Mouse (Mus musculus): ENCODE data around the gene Hesx1.

The Hesx1 gene

DNA sequence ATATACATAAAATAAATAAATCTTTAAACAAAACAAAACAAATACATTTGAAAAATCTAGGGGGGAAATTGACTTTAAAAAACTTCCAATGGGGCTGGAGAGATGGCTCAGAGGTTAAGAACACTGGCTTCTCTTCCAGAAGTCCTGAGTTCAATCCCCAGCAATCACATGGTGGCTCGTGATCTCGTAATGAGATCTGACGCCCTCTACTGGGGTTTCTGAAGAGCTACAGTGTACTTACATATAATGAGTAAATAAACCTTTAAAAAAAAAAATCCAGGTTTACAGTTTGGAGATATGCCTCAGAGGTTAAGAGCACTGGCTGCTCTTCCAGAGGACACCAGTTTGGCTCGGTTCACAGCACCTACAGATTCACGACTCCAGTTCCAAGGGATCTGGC lies 17.3 kb downstream of the Hesx1 start:
- DNase-seq (ENCODE audit: extremely low spot score, low spot score): no peak

DNA sequence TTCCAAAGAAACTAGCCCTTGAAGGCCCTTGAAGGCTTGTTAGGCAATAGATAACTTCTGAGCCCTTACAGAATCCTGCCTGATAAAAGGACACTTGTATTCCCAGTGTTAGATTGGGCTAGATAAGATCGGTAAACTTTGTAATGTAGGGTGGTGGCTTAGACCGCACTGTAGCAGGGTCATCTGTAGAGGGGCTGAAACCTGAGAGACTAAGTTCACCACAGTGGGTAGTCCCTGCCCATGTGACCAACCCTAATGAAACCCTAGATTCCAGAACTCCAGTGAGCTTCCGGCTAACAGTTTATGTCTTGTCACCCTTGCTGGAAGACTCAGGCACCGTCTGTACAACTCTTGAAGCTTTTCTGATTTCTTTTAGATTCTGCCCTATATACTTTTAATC lies 19.4 kb downstream of the Hesx1 start:
- DNase-seq (ENCODE audit: extremely low spot score, low spot score): no peak

DNA sequence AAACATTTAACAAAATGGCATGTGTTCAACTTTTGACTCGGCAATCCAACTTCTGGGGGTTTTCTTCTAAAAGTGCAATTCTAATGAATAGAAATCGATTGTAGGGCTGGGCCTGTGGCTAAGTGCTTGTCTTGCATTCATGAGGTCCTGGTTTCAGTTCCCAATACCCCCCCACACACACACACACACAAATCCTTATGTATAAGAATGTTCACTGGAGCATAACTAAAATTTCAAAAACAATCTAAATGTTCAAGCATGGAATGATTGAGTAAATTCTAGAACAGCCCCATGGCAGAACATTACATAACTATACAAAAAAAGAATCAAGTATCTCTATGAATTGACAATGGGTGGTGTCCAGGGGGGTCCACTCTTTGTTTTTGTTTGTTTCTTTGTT lies 23.7 kb downstream of the Hesx1 start:
- DNase-seq (ENCODE audit: extremely low spot score, low spot score): no peak

DNA sequence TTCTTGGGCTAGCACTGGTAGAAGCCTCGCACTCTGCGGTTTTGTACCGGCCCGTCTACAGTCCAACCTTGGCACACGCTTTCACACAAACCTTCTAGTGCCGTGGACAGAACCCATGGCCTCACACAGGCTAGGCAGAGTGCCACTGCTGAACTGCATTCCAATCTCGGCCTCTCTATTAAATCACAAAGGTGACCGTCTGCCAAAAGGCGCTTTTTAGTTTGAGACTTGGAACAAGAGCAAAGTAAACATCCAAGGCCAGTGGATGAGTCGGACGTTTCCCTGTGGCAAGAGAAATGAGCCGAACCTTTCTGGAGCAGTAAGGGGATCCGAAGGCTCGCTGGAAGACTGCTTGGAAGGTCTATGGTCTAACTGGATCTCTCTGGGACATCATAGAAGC lies 25.6 kb downstream of the Hesx1 start:
- no peak for DNase-seq (ENCODE audit: extremely low spot score, low spot score)

DNA sequence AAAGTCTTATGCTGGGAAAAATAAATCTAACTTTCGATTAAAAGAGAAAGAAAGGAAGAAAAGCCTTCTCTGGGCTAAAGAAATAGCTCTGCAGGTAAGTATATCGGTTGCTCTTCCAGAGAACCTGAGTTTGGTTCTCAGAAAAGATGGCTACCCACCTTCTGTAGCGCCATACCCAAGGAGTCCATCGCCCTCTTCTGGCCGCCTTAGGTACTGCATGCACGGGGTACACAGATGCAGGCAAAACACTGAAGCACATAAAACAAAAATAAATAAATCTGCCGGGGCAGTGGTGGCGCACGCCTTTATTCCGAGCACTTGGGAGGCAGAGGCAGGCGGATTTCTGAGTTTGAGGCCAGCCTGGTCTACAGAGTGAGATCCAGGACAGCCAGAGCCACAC lies 28.7 kb downstream of the Hesx1 start:
- DNase-seq (ENCODE audit: extremely low spot score, low spot score): peak; percentile 76

DNA sequence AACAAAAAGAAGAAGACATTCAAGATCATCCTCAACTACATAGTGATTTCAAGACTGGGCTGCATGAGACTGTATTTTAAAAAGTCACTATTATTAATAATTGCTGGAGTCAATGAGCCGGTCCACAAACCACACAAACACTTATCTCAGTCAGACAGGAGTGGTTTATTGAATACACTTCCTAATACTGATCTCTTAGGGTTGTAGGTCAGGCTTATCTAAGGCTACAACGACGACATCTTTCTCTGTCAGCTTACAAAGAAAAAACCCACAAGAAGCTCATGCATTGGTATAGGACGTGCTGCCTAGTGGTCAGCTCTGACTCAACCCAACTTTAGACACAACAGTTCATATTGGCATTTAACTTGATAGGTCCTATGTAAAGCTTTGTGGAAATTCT lies 30.4 kb downstream of the Hesx1 start:
- no peak for DNase-seq (ENCODE audit: extremely low spot score, low spot score)

DNA sequence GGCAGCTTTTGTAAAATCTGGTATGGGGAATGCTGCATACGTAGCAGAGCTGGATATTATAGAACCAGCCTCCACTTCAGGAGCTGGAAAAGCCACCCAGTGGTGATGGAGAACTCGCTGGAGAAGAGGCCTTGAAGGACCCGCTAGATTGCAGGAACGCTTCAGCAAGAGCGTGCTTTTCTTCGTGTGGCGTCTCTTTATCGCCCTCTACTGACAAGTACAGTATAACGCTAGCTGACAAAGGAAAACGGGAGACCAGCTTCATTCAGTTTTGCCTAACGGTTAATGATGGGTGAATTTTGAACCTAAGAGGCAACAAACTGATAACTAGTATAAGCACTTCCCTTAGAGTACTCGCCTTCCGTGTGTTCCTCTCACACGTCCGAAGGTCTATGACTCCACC lies 35.6 kb downstream of the Hesx1 start:
- DNase-seq (ENCODE audit: extremely low spot score, low spot score): peak; percentile 63

DNA sequence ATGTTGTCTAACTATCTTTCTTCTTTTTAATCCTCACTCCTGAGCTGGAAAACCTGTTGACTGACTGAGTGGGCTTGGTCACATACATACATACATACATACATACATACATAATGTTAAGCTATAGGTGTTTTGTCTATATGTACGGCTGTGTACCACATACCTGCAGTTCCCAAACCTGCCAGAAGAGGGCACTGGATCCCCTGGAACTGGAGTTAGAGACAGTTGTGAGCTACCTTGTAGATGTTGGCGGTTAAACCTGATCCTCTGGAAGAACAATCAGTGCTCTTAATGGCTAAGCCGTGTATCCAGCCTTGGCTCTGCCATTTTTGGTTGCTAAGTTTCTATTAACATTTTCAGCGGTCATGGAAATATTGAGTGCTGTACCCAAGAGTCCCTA lies 36.9 kb downstream of the Hesx1 start:
- DNase-seq (ENCODE audit: extremely low spot score, low spot score): peak; percentile 86

DNA sequence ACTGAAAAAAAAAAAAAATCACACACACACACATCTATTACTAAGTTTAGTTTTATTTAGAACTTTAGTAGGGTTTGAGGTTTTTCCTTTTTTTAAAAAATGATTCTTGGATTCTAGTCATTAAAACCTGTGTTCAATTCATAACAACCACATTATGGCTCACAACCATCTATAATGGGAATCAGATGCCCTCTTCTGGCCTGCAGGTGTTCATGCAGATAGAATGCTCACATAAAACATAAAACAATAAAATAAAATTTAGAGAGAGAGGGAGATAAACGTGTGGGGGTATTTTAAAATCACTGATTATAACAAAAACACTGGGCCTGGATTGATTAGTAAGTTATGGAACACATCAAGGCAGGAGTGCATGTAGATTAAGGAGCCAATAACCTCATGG lies 43.3 kb downstream of the Hesx1 start:
- DNase-seq (ENCODE audit: extremely low spot score, low spot score): no peak

DNA sequence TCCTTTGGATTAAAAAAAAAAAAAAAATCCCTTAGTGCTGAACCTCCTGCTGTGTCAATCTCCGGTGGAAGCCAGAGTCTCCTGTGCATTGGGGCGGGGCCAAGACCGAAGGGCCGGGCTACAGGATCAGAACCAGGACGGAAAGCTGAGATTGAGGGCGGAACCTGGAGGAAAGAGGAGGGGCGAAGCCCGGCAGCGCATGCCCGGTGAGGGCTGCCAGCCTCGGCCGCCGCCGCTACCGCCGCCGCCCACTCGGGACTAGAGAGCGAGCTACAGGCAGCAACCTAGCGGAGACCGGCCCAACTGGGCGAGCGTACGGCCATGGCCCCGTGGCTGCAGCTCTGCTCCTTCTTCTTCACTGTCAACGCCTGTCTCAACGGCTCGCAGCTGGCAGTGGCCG lies 44.6 kb downstream of the Hesx1 start, which contains the start of gene Il17rd:
Il17rd (plus strand) TSS at position 159 of the 400 bp plus-strand sequence.
- peak; percentile 89 for DNase-seq (ENCODE audit: extremely low spot score, low spot score)

DNA sequence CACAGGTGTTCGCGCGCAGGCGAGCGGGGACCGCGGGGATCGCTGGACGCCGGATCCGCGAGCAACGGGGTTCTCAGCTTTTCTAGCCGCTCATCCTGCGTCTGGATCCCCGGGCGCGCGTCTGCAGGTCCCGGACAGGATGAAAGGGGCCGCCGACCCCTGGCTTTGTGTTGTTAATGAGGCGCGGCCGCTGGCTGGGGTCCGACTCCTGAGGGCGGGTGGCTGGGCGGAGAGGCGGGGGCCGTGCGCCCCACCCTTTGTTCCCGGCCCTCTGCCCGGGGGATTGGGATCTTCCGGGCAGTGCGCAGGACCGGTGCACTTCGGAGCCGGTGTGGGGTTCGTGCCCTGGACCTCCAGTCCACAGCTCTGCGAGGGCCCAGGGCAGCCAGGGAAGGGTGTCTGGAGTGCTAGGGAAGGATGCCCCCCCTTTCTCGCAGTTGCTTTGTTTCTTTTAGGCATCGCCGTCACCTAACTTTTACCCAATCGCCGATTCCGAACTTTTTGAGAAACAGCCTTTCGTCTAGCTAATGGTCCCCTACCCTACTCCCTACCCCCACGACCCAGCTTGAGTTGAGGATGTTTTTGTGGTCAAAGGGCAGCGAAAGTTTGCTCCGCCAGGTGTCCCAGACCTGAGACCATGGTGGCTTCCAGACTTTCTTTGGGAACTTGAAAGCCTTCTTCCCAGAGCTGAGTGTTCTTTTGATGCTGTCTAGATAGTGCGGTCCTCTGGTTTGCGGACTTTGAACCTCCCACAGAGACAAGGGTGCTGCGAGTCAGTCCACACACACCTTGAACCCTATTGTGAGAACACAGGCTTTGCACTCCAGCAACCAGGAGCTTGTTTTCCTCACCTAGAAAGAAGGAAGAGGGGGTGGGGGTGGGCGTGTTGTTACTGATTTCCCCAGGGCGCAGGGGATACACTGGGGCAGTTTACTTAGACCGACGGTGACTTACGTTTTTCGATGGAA lies 45.3 kb downstream of the Hesx1 start:
- peak; percentile 79 for DNase-seq (ENCODE audit: extremely low spot score, low spot score)

DNA sequence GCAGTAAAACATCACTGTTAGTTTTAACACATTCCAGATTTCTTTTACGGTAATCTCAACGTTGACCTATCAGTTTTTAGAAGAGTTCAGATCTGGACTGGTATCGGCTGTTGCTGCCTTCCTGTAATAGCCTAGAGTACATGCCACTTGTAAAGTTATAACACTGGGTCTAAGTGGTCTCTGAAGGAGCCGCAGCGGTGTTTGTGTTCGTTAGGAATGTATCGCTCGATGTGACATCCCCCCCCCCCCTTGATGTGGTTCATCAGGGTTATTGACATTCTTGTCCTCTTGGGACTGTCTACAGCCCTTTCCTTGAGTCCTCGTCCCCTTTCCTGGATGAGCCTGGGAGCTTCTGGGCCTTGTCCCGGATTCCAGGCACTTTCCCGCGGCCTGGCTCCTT lies 46.2 kb downstream of the Hesx1 start:
- no peak for DNase-seq (ENCODE audit: extremely low spot score, low spot score)

DNA sequence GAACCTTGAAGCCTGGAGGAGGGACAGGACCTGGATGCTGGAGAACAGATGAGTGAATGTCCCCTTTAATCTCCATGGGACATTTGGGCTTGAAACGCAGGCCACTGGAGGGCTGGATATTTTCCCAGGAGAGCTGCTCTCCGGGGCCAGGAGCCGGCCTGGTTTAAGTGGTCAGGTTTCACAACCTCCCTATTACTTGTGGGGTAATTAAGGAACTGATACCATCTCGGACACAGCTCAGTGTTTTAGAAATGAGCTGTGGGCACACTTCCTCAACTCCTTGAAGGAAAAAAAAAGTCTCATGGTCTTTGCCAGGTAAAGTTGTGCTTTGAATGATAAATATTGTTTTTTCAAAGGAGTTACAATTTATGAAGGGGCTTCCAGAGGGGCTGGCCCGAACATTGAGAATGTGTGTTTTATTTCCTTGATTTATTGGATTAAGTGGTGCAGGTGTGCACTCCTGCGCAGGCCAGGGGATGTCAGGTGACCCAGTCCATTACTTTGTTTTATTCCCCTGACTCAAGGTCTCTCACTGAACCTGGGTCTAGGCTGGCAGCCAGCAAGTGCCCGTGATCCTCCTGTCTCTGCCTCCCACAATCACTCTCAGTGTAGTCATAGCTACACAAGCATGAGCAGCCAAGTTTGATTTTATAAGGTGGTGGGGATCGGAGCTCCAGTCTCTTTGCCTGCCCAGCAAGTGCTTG lies 48.2 kb downstream of the Hesx1 start:
- DNase-seq (ENCODE audit: extremely low spot score, low spot score): no peak

DNA sequence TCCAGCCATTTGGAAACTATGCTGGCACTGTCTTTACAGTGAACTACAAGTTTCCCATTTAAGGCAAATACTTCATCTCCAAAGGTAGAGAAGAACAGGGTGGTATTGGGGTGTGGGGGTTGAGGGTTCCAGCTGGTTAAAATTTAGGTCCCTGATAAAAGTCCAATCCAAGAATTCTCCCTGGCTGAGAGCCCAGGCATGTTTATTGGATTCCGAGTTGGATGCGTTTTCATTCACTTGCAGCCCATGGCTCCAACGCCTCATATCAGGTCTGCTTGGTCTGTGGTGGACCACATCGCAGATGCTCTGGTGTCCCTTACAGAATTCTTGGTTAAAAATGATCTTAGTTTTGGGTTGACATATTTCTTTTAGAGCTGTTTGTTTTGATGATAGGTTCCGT lies 49.2 kb downstream of the Hesx1 start:
- DNase-seq (ENCODE audit: extremely low spot score, low spot score): no peak

DNA sequence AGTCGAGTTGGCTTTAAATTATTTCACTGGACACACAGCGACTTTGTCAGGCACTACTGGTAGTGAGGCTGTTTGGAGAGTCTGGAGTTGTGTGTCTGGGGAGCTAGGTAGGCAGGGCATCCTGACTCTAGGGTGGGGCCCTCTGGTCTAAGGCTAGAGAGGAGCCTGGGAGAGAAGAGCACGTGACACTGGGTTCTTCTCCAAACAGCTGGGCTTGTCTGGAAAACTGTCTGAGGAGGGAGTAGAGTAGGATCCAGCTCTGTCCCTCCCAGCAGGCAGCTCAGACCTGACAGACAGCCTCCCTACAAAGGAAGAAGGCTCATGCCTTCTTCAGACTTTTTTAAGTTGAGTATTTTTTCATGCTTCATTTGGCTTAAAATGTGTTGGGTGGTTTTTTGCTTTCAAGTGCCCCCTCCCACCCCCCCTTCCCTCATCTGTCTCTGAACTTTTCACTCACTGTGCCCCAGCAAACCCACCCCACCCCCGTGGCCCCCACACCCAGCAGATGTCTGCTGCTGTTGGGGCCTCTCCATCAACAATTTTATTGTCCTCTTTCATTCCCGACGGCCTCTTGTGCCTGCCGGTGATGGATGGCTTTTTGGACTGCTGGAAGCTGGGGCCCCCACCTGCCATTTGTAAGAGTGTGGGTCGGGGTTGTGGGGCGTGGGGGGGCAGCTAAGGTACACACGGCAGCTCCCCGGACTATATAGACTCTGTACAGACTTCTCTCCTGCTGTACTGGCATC lies 50.2 kb downstream of the Hesx1 start:
- no peak for DNase-seq (ENCODE audit: extremely low spot score, low spot score)

DNA sequence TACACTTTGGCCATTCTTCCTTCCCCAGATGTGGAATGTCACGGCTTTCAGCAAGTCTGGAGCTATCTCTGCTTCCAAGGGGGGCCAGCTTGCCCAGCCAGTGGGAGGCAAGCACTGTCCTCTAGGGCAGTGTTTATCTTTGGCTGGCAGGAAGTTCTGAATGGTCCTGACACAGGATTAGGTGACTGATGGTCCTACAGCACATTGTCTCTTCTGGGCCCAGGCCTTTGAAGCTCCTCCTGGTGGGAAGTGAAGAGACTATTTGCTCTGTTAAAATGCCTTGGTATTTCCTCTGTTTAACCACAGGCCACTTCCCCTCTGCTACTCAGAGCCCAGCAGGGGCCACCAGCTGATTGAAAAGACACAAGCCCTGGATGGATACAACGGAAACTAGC lies 50.7 kb downstream of the Hesx1 start:
- peak; percentile 75 for DNase-seq (ENCODE audit: extremely low spot score, low spot score)

DNA sequence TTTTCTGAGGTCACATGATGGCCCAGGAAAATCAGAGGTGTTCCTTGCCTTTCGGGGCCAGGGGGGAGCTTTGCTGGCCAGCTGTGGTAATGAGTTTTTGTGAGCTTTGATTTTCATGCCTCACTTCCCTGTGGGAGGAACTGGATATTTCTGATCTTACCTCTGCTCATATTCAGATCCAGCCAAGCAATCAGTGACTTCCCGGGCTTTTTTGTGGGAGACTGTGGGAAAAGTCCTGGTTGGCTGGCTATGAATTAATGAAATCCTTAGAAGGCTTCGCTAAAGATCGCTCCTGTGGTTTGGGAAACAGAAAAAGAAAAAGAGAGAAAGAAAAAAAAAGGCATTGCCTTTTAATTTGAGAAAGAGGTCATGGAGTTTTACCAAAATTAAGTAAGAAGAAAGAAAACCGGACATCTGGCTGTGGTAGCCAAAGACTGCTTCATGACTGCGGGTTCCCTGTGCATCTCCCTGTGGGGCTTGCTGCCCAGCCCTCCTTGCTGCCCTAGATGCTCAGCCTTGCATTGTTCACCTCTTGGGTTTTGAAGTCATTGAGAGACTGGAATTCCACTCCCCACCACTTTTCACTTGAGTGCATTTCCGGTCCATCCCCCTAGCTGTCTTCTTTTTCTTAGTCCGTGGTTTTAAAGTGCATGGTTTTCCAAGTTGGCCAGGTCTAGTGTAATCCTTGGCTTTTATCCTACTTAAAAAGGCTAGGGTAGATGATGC lies 54.2 kb downstream of the Hesx1 start:
- DNase-seq (ENCODE audit: extremely low spot score, low spot score): no peak

DNA sequence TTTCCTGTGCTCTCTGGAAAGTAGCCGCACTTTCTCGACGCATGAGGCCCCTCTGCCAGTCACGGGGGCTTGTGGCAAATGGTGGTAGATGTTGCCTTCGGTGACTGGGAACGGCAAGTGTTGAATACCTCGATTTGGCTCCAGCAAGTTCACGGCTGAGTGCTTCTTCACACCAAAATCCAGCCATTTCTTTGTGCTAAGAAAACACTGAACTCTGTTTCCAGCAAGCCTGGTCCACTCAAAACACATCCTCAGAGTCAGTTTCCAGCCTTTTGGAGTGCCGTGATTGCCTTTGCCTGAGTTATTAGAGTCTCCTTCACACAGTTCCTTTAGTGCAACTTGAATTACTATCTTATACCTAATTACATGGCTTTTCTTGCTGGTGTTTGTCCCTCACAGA lies 55.8 kb downstream of the Hesx1 start:
- peak; percentile 53 for DNase-seq (ENCODE audit: extremely low spot score, low spot score)

DNA sequence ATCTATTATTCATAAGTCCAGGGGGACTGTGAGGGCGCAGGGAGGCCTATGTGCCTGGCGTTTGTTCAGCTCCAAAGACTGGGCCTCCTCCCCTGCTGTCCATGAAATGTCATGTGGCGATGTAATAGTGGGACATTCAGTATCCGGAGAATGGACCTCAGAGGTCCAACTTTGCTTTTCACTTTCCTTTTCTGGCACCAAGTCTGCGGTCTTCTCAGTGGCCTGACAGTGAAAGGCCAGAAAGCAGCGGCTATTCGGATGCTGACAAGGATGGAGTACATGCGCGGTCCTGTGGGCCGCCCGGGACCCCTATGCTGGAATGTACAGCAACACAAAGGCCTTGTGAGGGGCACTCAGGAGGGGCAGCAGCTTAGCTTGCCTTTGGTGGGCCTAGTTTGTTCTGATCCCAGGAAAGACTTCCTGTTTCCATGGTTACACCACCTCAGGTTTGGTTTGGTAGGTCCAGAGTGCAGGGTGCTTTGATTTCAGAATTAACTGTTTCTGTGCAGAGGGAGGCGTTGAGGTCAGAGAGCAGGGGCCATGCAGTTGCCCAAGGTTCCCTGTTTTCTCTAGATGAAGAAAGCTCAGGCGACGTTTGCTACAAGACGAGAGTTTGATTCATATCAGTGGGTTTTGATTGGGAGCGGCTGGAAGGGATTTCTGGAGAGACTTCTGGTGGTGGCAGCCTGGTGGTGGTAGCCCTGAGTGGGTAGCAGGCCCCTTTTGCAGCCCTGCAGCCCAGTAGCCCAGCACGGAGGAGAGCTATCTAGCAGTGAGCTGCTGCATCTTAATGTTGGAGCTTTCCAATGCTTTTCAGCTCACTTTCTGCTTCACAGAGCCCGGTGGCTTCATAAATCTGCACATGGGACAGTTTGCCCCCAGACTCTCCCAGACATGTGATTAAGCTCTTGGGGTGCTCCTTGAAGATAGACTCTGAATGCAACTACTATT lies 56.6 kb downstream of the Hesx1 start:
- DNase-seq (ENCODE audit: extremely low spot score, low spot score): peak; percentile 69

DNA sequence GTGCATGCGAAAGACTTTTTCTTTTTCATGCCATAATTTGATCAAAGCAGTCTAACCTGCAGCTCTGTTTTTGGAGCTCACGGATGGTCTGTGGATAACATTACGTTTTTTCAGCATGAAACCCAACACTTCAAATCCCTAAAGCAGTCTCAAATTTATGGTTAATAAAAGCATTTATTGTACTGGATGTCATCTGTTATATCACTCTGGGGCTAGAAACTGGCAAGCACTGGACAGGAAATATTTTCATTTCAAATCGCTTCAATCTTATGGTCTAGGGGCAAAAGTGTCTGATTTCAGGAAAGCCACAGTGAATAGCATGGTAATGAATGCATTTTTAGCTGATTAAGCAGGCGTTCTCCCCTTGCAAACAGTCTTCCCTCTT lies 57.3 kb downstream of the Hesx1 start:
- DNase-seq (ENCODE audit: extremely low spot score, low spot score): no peak

All from neural tube, embryonic 10.5 days (tissue).